Mouse (Mus musculus) heart, postnatal 4 days (tissue): Measurements from ENCODE around the gene Hoxd1. TPM values are rescaled to one million over a fixed set of nuclear protein-coding genes. Genes with fewer than 3 reads are reported as not detected.
A peak's percentile ranks its signal among the peaks of the same experiment; 100 is the strongest.

ENCODE experiments used
- DNase-seq: peaks from one replicate; pipeline ENCODE4 v3.0.0; 2021
- microRNA-seq, 2 experiments: library from miRNA; unstranded; fragments of <30 nt; microRNA quantifications; one replicate each; pipeline ENCODE4 v1.2.0; 2021 to 2022
- total RNA-seq, 2 experiments: library from RNA; stranded (reverse); gene quantifications; 2 replicates each; pipeline ENCODE4 v1.2.3; 2021

Hoxd1 gene
- total RNA-seq, 2 experiments from 2014 or later = not detected

DNA sequence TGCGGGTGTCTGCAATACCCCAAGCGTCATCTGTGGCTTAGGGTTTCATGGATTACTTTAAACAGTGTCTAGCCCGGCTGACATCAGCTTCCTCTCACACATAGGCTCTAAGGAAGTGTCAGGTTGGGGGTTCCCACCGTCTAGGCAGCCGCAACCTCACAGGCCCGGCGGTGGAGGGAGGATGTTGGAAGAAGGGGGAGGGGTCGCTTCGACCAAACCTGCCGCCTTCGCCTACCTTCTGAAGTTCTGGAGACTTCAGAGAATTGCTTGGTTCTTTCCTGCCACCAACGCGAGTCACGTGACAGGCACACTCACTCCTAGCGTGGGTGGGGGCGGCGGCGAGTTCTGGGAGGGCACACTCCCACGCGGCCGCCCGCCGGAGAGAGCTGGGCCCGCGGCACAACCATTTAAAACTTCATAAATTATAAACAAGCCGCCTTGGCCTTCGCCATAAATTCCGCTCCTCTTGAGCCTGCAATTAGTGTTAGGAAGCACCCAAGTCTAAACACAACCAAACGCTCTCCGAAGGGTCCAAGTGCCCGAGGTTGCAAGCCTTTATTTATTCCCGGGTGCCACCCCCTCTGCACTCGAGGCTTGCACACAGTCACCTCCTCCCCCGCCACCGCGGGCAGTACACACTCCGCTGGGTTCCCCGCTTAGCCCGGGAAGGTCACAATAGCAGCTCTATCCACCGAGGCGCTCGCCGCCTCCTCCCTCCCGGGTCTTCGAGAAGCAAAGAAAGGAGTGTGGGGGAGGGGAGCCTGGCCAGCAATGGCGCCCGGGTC, 13.3 kb upstream of the Hoxd1 start:
- DNase-seq = peak; percentile 29

DNA sequence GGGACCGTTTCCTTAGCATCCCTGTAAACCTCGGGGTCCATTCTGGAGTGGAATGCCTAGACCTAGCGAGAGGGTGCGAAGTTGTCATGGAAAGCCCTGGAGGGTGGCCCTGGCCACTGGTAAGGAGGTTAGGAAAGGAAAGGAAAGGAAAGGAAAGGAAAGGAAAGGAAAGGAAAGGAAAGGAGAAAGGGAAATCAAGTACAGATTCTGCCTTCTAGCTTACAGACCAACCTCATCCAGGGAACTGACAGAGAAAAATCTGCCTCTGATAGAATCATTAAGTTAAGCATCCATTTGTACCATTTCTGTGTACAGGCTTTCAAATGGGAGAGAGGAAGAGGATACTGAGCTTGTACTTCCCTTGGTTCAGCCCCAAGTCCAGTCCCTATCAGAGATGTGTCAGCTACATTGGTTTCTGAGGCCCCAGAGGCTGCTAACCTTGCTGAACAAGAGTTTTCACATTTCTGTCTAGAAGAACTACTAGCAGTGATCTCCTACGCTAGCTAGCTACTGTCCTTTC, 12.0 kb upstream of the Hoxd1 start:
- DNase-seq = no peak

DNA sequence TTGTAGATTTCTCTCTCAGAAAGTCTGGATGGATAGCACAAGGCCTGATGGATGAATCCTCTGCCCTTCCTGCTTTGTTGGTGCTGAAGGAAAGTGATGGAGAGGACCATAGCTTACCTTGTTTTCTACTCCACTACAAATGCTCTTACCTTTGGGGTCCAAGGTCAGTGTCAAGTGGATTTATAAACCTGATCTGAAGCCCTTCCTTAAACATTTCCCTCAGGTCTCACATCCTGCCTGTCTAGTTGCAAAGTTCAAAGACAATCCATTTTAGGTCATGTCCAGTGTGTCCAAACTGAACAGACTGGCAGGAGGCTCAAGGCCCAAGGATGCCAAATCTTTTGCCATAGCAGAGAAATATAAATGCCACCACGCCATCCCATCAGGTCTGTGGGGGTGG, 10.9 kb upstream of the Hoxd1 start:
- DNase-seq = no peak

DNA sequence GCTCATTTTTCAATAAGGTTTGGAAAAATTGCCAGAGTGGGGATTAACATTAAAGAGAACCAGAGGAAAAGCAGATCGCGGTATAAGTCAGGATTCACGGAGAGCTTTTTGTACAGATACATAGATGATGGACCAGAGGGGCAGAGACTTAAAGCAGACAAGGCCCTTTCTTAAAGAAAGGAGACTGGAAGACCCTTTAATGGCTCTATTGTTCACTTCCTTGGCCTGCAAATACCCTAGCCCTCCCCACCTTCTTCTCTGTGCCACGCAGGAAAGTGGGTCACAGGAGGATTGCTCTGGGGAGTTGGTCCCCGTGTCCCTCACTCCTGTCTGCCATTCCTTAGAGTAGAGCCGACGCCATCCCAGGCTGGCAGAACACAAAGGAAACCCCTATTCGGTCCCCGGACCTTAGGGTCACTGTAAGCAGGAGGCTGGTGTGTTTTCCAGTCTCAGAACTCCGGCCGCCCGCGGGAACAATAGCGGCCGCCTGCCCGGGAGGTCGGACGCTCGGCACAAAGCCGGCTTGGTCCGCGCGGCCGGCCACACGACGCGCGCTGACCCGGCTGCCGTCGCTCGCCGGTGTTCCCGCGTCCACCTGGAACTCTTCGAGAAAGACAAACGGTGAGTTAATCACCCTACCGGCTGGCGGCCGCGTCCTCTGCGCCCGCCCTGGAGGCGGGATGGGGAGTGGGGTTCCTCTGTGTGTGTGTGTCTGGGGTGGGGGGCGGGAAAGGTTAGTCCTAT, 10.2 kb upstream of the Hoxd1 start:
- no peak for DNase-seq

DNA sequence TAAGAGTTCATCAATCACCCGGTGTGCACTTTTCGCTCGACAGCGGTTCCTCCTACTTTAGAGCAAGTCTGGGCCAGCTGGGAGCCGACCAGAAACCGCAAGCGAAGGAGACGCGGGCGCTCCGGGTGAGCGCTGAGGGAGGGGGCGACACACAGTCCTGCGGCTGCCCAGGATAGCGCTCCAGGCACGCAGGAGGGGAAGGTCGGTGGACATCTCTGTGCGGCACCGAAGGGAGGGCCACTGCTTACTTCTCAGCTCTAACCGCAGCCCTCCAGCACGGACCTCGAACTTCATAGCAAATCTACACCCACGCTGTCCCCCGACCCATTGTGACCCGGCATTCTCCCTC, 9.6 kb upstream of the Hoxd1 start:
- DNase-seq = no peak

DNA sequence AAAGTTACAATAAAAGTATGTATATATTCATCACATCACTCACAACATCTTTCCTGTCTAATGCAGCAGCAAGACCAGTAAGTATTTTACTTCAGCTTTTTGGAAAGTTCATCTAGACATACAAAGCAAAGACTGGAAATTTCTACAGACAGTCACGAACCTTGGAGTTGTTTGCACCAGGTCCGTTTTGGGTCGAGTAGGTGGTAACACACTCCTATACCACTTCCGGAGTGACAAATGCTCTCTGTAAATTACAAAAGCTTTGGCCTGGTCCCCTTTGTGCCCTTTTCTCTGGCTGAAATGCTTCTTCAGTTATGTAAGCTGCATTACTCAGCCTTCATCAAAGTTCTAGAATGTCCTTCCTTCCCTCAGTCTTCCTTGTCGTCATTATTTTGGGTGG, 9.1 kb upstream of the Hoxd1 start:
- DNase-seq = no peak

DNA sequence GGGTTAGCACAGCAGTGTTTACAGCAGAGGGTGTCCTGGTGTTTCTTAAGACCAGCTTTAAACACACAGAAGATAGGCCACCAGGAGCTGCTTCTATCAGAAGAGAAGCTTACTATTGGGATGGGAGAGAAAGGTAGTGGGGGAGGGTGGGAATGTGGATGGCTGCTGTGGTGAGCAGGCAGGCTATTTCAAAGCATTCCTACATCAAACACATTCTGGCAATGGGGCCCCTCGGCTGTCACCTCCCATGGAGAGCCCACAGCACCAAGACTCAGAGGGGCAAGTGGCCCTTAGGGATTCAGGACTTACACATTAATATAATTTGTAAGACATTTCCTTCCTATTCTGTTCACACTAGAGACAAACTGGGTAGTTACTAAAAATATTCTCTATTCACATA, 2.6 kb upstream of the Hoxd1 start:
- DNase-seq = no peak

DNA sequence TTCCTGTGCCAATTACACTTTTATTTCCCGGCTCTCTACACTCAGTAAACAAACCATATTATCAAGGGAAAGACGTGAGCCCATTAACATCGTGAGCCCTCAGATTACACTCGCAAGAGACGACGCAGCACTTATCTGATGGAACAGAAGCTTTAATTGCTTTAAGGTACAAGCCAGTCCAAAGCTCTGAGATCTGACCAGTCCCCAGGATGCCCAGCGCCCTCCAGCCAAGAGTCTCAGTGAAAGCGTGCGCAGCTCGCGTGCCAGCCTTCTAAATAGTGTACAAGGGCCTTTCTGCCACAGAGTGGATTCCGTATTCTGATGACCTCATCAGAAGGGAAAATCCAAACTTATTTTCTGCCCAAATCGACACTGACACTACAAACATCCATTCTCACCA, 839 bp upstream of the Hoxd1 start:
- no peak for DNase-seq

DNA sequence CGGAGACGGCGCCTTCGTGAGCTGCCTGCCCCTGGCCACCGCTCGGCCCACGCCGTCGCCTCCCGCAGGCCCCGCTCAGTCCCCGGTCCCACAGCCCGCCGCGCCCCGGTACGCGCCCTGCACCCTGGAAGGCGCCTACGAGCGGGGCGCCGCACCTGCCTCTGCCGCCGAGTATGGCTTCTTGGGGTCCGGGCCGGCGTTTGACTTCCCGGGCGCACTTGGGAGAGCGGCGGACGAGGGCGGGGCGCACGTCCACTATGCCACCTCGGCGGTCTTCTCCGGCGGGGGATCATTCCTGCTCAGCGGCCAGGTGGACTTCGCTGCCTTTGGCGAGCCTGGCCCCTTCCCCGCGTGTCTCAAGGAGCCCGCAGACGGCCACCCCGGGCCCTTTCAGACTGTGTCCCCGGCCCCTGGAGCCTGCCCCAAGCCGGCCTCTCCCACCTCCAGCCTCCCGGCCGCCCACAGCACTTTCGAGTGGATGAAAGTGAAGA, 510 bp downstream of the Hoxd1 start:
- no peak for DNase-seq

DNA sequence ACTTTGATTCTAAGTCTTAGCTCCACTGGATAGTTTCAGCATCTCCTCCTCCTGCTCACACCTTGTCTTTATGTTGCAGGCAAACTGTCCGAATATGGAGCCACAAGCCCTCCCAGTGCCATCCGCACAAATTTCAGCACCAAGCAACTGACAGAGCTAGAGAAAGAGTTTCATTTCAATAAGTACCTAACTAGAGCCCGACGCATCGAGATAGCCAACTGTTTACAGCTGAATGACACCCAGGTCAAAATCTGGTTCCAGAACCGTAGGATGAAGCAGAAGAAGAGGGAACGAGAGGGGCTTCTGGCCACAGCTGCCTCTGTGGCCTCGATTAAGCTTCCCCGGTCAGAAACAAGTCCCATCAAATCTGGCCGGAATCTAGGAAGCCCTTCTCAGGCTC, 1.2 kb downstream of the Hoxd1 start:
- DNase-seq = no peak

DNA sequence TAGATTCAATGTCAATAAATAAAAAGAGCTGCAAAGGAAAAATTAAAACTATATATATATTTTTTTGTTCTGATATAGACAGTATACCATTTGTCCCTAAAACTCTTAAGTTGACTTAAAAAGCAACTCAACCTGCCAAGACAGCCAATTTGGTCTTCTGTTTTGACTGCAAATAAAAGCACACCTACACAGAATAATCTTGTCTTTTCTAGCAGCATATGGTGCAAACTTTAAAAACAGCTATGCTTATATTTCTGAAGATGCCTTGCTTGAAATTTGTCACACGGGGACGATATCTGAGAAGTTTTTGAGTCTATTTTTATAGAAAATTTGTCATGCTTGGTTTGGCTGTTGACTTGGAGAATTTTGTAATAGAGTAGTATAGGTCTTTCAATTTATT, 11.6 kb downstream of the Hoxd1 start:
- no peak for DNase-seq

DNA sequence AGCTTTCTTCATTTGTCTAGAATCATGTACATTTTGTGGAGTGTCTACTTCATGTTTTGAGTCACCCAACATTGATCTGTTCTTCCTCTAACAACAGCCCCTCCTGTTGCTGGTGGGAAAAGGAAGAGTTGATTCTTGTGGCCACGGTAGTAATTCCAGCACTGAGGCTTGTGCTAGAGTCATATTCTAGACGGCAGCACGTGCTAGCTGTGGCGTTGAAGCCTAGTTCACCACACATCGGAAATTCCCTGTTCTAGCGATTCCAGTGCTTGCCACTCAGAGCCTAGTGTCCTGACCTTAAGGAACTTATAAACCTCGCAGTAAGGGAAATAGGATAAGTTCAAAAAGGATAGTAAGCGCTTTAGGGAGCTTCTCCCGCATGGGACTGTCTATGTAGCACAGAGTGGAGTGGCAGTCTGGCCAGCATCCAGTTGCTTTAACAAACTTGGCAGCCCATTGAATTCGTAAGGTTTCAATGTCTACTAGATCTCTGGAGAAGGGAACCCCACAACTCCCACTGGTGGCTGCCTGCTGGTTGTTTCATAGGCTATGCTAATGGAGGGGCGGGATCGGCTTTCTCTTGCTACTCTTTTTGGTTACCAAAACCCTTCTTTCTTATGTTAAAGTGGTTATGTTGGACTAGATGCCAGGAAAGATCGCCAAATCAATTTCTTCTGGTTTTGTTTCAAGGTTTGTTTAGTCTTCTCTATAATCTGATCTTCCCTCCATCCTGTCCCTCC, 14.9 kb downstream of the Hoxd1 start:
- no peak for DNase-seq

DNA sequence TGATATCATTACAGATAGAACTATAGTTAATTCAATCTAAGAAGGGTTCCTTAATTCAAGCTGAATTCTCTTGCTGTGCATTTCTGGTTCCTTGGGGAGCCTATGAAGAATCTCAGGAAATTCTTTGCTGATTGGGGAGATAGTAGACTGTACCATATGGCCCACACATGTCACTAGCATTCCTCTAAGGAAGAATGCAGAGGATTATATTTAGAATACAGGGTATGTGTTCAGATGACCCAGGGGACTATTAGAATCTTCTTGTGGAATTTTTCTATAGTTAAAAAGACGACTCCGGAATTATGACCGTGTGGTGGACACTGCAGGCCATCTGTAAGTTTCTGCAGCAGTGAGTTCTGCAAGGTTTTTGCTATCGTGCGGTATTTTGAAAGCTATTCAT, 18.6 kb downstream of the Hoxd1 start:
- no peak for DNase-seq

DNA sequence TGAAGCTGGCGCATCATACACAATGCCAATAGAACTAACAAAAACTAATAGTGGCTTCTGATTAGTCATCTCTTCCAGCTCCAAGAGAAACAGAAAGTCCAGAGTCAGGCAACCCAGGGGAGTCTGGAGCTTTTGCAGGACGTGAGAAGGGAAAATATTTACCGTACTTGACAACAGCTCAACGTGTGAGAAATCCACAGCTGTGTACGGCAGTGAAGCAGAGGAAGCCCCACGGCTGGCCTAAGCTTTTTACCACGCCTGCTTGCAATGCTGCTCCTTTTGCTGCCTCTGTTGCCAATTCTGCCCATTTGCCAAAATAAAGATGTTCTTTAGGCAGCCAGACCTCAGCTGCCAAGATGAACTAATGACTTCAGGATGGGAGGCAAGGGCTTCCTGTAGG, 32.8 kb downstream of the Hoxd1 start:
- peak; percentile 25 for DNase-seq

DNA sequence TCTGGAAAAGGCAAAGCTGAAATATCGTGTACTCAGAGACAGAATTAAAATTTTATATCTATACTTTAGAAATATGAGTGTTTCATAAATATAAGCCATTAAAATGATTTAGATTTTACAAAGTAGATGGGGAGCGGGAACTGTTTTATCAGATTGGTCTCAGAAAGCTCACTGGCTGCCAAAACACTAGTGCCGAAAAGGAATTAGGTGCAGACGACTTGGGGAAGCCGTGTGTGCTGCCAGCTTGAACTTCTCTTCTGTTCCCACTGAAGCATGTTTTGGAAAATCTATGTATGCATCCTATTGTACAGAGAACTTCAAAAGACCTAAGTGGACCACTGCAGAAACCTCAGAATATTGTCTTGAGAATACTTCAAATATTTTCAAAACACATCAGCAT, 45.7 kb downstream of the Hoxd1 start:
- DNase-seq = no peak

Small RNA genes lying within 50 kb of the gene (microRNA-seq; reads per million reads assigned to microRNA genes)
- gene Mir10b = 689 to 704 reads per million in 2 experiments

Other genes starting within 250 kb of the Hoxd1 start
- 10 to 100 TPM; 20.8 to 21.3 TPM for gene Lnpk, start 183.5 kb upstream of the Hoxd1 start, total RNA-seq
- gene Evx2, start 103.4 kb upstream of the Hoxd1 start, total RNA-seq = not detected
- not detected for gene Hoxd13, start 94.7 kb upstream of the Hoxd1 start, total RNA-seq
- not detected for gene Hoxd12, start 88.0 kb upstream of the Hoxd1 start, total RNA-seq
- not detected for gene Hoxd11, start 83.4 kb upstream of the Hoxd1 start, total RNA-seq
- gene Hoxd10, start 71.1 kb upstream of the Hoxd1 start, total RNA-seq = not detected
- gene Hoxd9, start 65.3 kb upstream of the Hoxd1 start, total RNA-seq = under 1 TPM; 0.12 to 0.27 TPM
- gene Hoxd8, start 58.4 kb upstream of the Hoxd1 start, total RNA-seq = 1 to 10 TPM; 1.2 to 1.9 TPM
- gene Hoxd3, start 51.1 kb upstream of the Hoxd1 start, total RNA-seq = under 1 TPM in 1 of 2 experiments, not detected in 1; 0.11 TPM
- under 1 TPM; 0.45 TPM for gene Hoxd4, start 51.1 kb upstream of the Hoxd1 start, total RNA-seq
- gene Gm28230, start 36.3 kb upstream of the Hoxd1 start, total RNA-seq = not detected
- 100 to 1,000 TPM; 133 to 148 TPM for gene Mtx2, start 62.8 kb downstream of the Hoxd1 start, total RNA-seq